Comparison of ENCODE assay signal across 8 mouse cellular contexts in the genomic region with DNA sequence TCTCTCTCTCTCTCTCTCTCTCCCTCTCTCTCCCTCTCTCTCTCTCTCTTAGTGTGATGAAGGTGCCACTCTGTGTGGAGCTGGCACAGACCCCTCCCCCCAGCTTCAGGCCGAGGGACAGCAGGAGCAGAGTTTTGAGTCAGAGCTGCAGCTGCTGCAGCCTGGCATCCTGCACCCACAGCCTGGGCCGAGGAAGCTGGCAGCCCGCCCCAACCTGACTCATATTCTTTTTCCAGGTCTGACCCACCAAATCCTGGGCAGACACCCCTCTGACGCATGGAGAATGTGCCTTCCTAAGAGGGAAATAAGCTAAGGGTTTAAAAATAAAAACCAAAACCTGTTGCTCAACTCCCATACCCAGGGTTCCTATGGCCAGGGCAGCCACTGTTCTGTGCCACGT. TPM values are rescaled to one million over a fixed set of nuclear protein-coding genes. Genes with fewer than 3 reads are reported as not detected.
A peak's percentile ranks its signal among the peaks of the same experiment; 100 is the strongest.
DNase-seq lines count a peak whose midpoint lies in the region; ATAC-seq and TF ChIP-seq lines count a peak whose summit lies in the region.

No protein-coding gene starts in this region.

- H3K9ac ChIP-seq in lung, postnatal 0 days (replicated peaks; ENCODE audit: low read depth), result no peak overlapping the region
- no peak overlapping the region for H3K9ac ChIP-seq in forebrain, embryonic 15.5 days (replicated peaks)

- H3K4me3 ChIP-seq in lung, postnatal 0 days (ENCODE audit: low read depth, low read length), result no peak overlapping the region
- no peak overlapping the region for H3K4me3 ChIP-seq in forebrain, embryonic 15.5 days

- TF ChIP-seq EP300 in lung, postnatal 0 days (IDR thresholded peaks at IDR 0.05), result peak; percentile 67

- H3K27me3 ChIP-seq in lung, postnatal 0 days (replicated peaks; ENCODE audit: insufficient read depth, low read length), result no peaks in the 10 kb centered on the region
- no peaks in the 10 kb centered on the region for H3K27me3 ChIP-seq in forebrain, embryonic 15.5 days

- TF ChIP-seq CTCF in lung, postnatal 0 days (IDR thresholded peaks at IDR 0.05), result no peak

- H3K27ac ChIP-seq in lung, postnatal 0 days (ENCODE audit: low read length), result no peak overlapping the region
- H3K27ac ChIP-seq in forebrain, embryonic 15.5 days (replicated peaks), result peak overlapping the region; percentile 61

- no peaks in the 10 kb centered on the region for H3K9me3 ChIP-seq in lung, postnatal 0 days (ENCODE audit: low read length)
- H3K9me3 ChIP-seq in forebrain, embryonic 15.5 days, result no peaks in the 10 kb centered on the region

- peaks cover 9% of the 10 kb centered on the region; the same call in 1 of the 2 replicates for H3K4me1 ChIP-seq in lung, postnatal 0 days (ENCODE audit: insufficient read depth, low read depth, low read length)
- H3K4me1 ChIP-seq in forebrain, embryonic 15.5 days, result peaks cover 44% of the 10 kb centered on the region

- ATAC-seq in lung, postnatal 0 days, result peak; percentile 65
- peak; percentile 62 for ATAC-seq in forebrain, embryonic 15.5 days (replicated peaks)
- ATAC-seq in erythroid progenitor cell, adult 5-6 weeks (replicated peaks; ENCODE audit: low FRiP score, poor library complexity, severe bottlenecking), result no peak
- no peak for ATAC-seq in CD4-positive, CD25-positive, alpha-beta regulatory T cell, adult 4 months

- no peaks in the 10 kb centered on the region for H3K36me3 ChIP-seq in lung, postnatal 0 days (ENCODE audit: insufficient read depth, low read length)
- no peaks in the 10 kb centered on the region for H3K36me3 ChIP-seq in forebrain, embryonic 15.5 days

- intact Hi-C loops in heart, postnatal 36 days (cut with DNase I), result no loop called here
- intact Hi-C loops in left cerebral cortex, postnatal 4 days (cut with DNase I), result no loop called here

- WGBS in lung, postnatal 0 days, result 24% methylated on average over 5 of the region's 5 CpGs
- 32% methylated on average over 5 of the region's 5 CpGs for WGBS in forebrain, embryonic 15.5 days

- H3K4me2 ChIP-seq in lung, postnatal 0 days (replicated peaks; ENCODE audit: low read depth, low read length), result no peak overlapping the region
- H3K4me2 ChIP-seq in forebrain, embryonic 15.5 days (replicated peaks), result no peak overlapping the region

- DNase-seq in lung, postnatal 0 days (ENCODE audit: low spot score), result peak; percentile 79
- DNase-seq in lung, postnatal 25 days (ENCODE audit: low spot score), result no peak
- DNase-seq in adrenal gland, postnatal 25 days, result peak; percentile 93
- peak; percentile 64 to 68 for DNase-seq in heart, postnatal 36 days
- DNase-seq in left cerebral cortex, postnatal 4 days, result peak; percentile 80

RNA-seq across cellular contexts. Expression of gene Chst3, which starts 9.8 kb away (rescaled TPM):
- 1.8 TPM in 2 replicates for polyA plus RNA-seq in lung, postnatal 0 days (2015; fragmentation: Nextera tagmentation; extraction: Ambion mirVana)
- total RNA-seq in adrenal gland, postnatal 25 days (2021), result 0.85 and 1.7 TPM in 2 replicates
- 1.2 and 1.5 TPM in 2 replicates for polyA plus RNA-seq in forebrain, embryonic 15.5 days (2015; fragmentation: Nextera tagmentation; extraction: Ambion mirVana)
- total RNA-seq in heart, postnatal 36 days (2021), result 1 to 10 TPM; 1.0 to 1.1 TPM
- total RNA-seq in left cerebral cortex, postnatal 4 days (2021), result 1 to 10 TPM; 2.6 to 2.8 TPM
- 6.7 and 8.6 TPM in 2 replicates for total RNA-seq in erythroid progenitor cell, adult 5-6 weeks (2015; ENCODE audit: low replicate concordance)
- 2.6 and 3.9 TPM in 2 replicates for total RNA-seq in erythroid progenitor cell, adult 5-6 weeks (2017; ENCODE audit: low replicate concordance)
- under 1 TPM; 0.11 to 0.51 TPM for polyA plus RNA-seq in CD4-positive, CD25-positive, alpha-beta regulatory T cell, adult 4 months (2017; shearing (Covaris generic))

Comparison
In these comparisons a context has a peak if more than half of its experiments do, and no peak if none do; other contexts are left out.
1. ATAC-seq: peak in lung, postnatal 0 days (single experiment) and forebrain, embryonic 15.5 days (single experiment); none in erythroid progenitor cell, adult 5-6 weeks (single experiment) and CD4-positive, CD25-positive, alpha-beta regulatory T cell, adult 4 months (single experiment).